ENCODE assay signal across 12 mouse cellular contexts in genomic region chr6:50949883-50950583, GRCm38 (mm10).
DNase-seq lines count a peak whose midpoint lies in the region; ATAC-seq and TF ChIP-seq lines count a peak whose summit lies in the region.
"Had no signal": no experiment of that assay in that cellular context is flagged by ENCODE, and none has a peak within 500 bp of the region (broad histone marks: within the 10 kb centered on the region; RNA-seq: fewer than 3 reads in every experiment).

No protein-coding gene starts in this region.

- H3K27me3 ChIP-seq in cerebellum, adult 2 months (ENCODE audit: control insufficient read depth, insufficient read depth, low read length) = no peaks in the 10 kb centered on the region
- 0 out of 2 replicates have a peak, but pooled peaks cover 6% of the 10 kb centered on the region for H3K27me3 ChIP-seq in forebrain, embryonic 12.5 days
- H3K27me3 ChIP-seq in midbrain, embryonic 10.5 days (ENCODE audit: low read depth, poor library complexity, severe bottlenecking) = no peaks in the 10 kb centered on the region
- H3K27me3 ChIP-seq: stomach, embryonic 15.5 days had no signal

- H3K27ac ChIP-seq in cerebellum, adult 2 months (ENCODE audit: insufficient read depth, low read length) = no peak overlapping the region
- H3K27ac ChIP-seq in forebrain, embryonic 12.5 days = peak overlapping the region; percentile 56
- H3K27ac ChIP-seq in midbrain, embryonic 10.5 days (replicated peaks) = peak overlapping the region; percentile 77
- H3K27ac ChIP-seq: limb, embryonic 12.5 days; stomach, embryonic 15.5 days had no signal

- no peaks in the 10 kb centered on the region for H3K36me3 ChIP-seq in forebrain, embryonic 12.5 days (replicated peaks)
- H3K36me3 ChIP-seq in midbrain, embryonic 10.5 days = no peaks in the 10 kb centered on the region
- H3K36me3 ChIP-seq: limb, embryonic 12.5 days; stomach, embryonic 15.5 days had no signal

- WGBS in cerebellum, adult 2 months = 54% methylated on average over 11 of the region's 11 CpGs
- WGBS in forebrain, embryonic 12.5 days = 52% methylated on average over 11 of the region's 11 CpGs
- WGBS in midbrain, embryonic 10.5 days = 80% methylated on average over 11 of the region's 11 CpGs

- no peak overlapping the region for H3K4me2 ChIP-seq in forebrain, embryonic 12.5 days
- H3K4me2 ChIP-seq: limb, embryonic 12.5 days; stomach, embryonic 15.5 days had no signal

- H3K4me1 ChIP-seq in cerebellum, adult 2 months (ENCODE audit: control insufficient read depth, insufficient read depth, low read length) = peaks cover 3% of the 10 kb centered on the region
- H3K4me1 ChIP-seq in forebrain, embryonic 12.5 days = peaks cover 17% of the 10 kb centered on the region; the same call in 1 of the 2 replicates
- peaks cover 28% of the 10 kb centered on the region for H3K4me1 ChIP-seq in midbrain, embryonic 10.5 days
- H3K4me1 ChIP-seq: stomach, embryonic 15.5 days had no signal

- TF ChIP-seq POLR2A in cerebellum, adult 2 months (IDR thresholded peaks at IDR 0.05; ENCODE audit: borderline replicate concordance, insufficient read depth, low read length) = no peak

- intact Hi-C loops in left cerebral cortex, postnatal 36 days (cut with DNase I) = no loop called here

- peak; percentile 64 to 68 for DNase-seq in cerebellum, postnatal 14 days
- no peak for DNase-seq in cerebellum, adult 2 months
- DNase-seq in ZHBTc4 (ENCODE audit: low read depth, low spot score) = peak; percentile 21
- no peak for DNase-seq in midbrain, embryonic 10.5 days (ENCODE audit: low spot score)
- no peak for DNase-seq in right cerebral cortex, adult 2 months (ENCODE audit: low spot score in 2 of 2)
- DNase-seq in spleen, adult 18-20 months = no peak
- no peak for DNase-seq in left cerebral cortex, postnatal 36 days (ENCODE audit: low spot score in 2 of 2)
- DNase-seq: adrenal gland, postnatal 14 days; thymus, postnatal 36 days had no signal

- H3K4me3 ChIP-seq in cerebellum, adult 2 months (replicated peaks; ENCODE audit: insufficient read depth, low read depth, low read length) = no peak overlapping the region
- no peak overlapping the region for H3K4me3 ChIP-seq in forebrain, embryonic 12.5 days (replicated peaks)
- no peak overlapping the region for H3K4me3 ChIP-seq in midbrain, embryonic 10.5 days
- H3K4me3 ChIP-seq: limb, embryonic 12.5 days; stomach, embryonic 15.5 days had no signal

- TF ChIP-seq CTCF in cerebellum, adult 2 months (IDR thresholded peaks at IDR 0.05; ENCODE audit: borderline replicate concordance, insufficient read depth, low read depth, low read length) = no peak

- H3K9me3 ChIP-seq in forebrain, embryonic 12.5 days = no peaks in the 10 kb centered on the region
- no peaks in the 10 kb centered on the region for H3K9me3 ChIP-seq in midbrain, embryonic 10.5 days (replicated peaks)
- H3K9me3 ChIP-seq: limb, embryonic 12.5 days; stomach, embryonic 15.5 days had no signal

- H3K9ac ChIP-seq in forebrain, embryonic 12.5 days = no peak overlapping the region
- H3K9ac ChIP-seq: limb, embryonic 12.5 days; stomach, embryonic 15.5 days had no signal

- 0 out of 2 replicates have a peak, but pooled peaks have one; percentile 39 for ATAC-seq in forebrain, embryonic 12.5 days (ENCODE audit: low FRiP score)

Comparison
In these comparisons a context has a peak if more than half of its experiments do, and no peak if none do; other contexts are left out.
1. DNase-seq: peak in cerebellum, postnatal 14 days (2 of 2) and ZHBTc4 (single experiment); none in cerebellum, adult 2 months (0 of 2), midbrain, embryonic 10.5 days (single experiment), right cerebral cortex, adult 2 months (0 of 2), spleen, adult 18-20 months (0 of 2) and left cerebral cortex, postnatal 36 days (0 of 2).